Mouse (Mus musculus) natural killer cell, adult 2 months (primary cell): ENCODE data around the gene Hacd4.
"Not testable (repeated sequence)": the region's sequence is repeated elsewhere in the genome, so short reads cannot be mapped to it uniquely, and the experiment has no call there.

Experiments used
- DNase-seq, 2 experiments: peaks; one replicate each; pipeline ENCODE4 v3.0.0; 2022; ENCODE audit warnings: low spot score in 2 of 2

Gene Hacd4

GRCm38 (mm10) chr4:88432412-88433024 is 6.2 kb downstream of the Hacd4 start:
- no peak for DNase-seq

- no peak for DNase-seq
Observed at GRCm38 (mm10) chr4:88427630-88428239, 11.0 kb downstream of the Hacd4 start.

GRCm38 (mm10) chr4:88424563-88424962 is 14.2 kb downstream of the Hacd4 start:
- no peak for DNase-seq

GRCm38 (mm10) chr4:88419378-88419777 is 19.4 kb downstream of the Hacd4 start:
- DNase-seq, result no peak

GRCm38 (mm10) chr4:88415017-88415416 is 23.7 kb downstream of the Hacd4 start:
- no peak for DNase-seq

GRCm38 (mm10) chr4:88412331-88412730 is 26.4 kb downstream of the Hacd4 start:
- no peak for DNase-seq

GRCm38 (mm10) chr4:88409279-88409678 is 29.4 kb downstream of the Hacd4 start:
- DNase-seq, result no peak

- DNase-seq, result no peak
Observed at GRCm38 (mm10) chr4:88406887-88407696, 31.6 kb downstream of the Hacd4 start.

GRCm38 (mm10) chr4:88402884-88403283 is 35.8 kb downstream of the Hacd4 start:
- no peak for DNase-seq

- no peak for DNase-seq
Observed at GRCm38 (mm10) chr4:88400992-88401313, 37.8 kb downstream of the Hacd4 start.

- no peak for DNase-seq
Observed at GRCm38 (mm10) chr4:88400302-88400991, 38.3 kb downstream of the Hacd4 start.

- no peak for DNase-seq
Observed at GRCm38 (mm10) chr4:88396995-88397521, 41.7 kb downstream of the Hacd4 start.

- no peak for DNase-seq
Observed at GRCm38 (mm10) chr4:88395717-88396116, 43.0 kb downstream of the Hacd4 start.

- not testable (repeated sequence) for DNase-seq
Observed at GRCm38 (mm10) chr4:88390596-88390995, 48.1 kb downstream of the Hacd4 start.

- DNase-seq, result no peak
Observed at GRCm38 (mm10) chr4:88390036-88390435, 48.7 kb downstream of the Hacd4 start.

- no peak for DNase-seq
Observed at GRCm38 (mm10) chr4:88372293-88373224, 66.2 kb downstream of the Hacd4 start.

GRCm38 (mm10) chr4:88370819-88371218 is 67.9 kb downstream of the Hacd4 start:
- no peak for DNase-seq

GRCm38 (mm10) chr4:88369951-88370350 is 68.8 kb downstream of the Hacd4 start:
- DNase-seq, result no peak

GRCm38 (mm10) chr4:88357431-88357830 is 81.3 kb downstream of the Hacd4 start:
- DNase-seq, result no peak

- no peak for DNase-seq
Observed at GRCm38 (mm10) chr4:88356652-88357051, 82.1 kb downstream of the Hacd4 start.

- DNase-seq, result peak; percentile 50 to 63
Observed at GRCm38 (mm10) chr4:88350910-88351309, 87.8 kb downstream of the Hacd4 start.
